Mouse (Mus musculus): Measurements from ENCODE around the gene Ttl.

Ttl gene

GRCm38 (mm10) chr2:129065437-129066282, at the start of gene Ttl:
Gene Ttl (plus strand): TSS chr2:129065942.
- WGBS = under 1% methylated on average over 62 of the region's 62 CpGs

- 95% methylated on average over 2 of the region's 2 CpGs for WGBS
These were observed 45.6 kb upstream of the Ttl start for GRCm38 (mm10) chr2:129020106-129020505.

- WGBS = 84% methylated on average over 9 of the region's 9 CpGs
These were observed 40.9 kb upstream of the Ttl start for GRCm38 (mm10) chr2:129024820-129025219.

GRCm38 (mm10) chr2:129035381-129035780, 30.4 kb upstream of the Ttl start:
- WGBS = 57% methylated on average over 5 of the region's 5 CpGs

GRCm38 (mm10) chr2:129038426-129038936, 27.3 kb upstream of the Ttl start:
- WGBS = 30% methylated on average over 15 of the region's 15 CpGs

GRCm38 (mm10) chr2:129038937-129039631, 26.7 kb upstream of the Ttl start:
- WGBS = 4% methylated on average over 62 of the region's 62 CpGs

- 52% methylated on average over 6 of the region's 6 CpGs for WGBS
These were observed 25.2 kb upstream of the Ttl start for GRCm38 (mm10) chr2:129040567-129040966.

- WGBS = 64% methylated on average over 6 of the region's 6 CpGs
These were observed 19.4 kb upstream of the Ttl start for GRCm38 (mm10) chr2:129046172-129046845.

GRCm38 (mm10) chr2:129046846-129047196, 18.9 kb upstream of the Ttl start:
- WGBS = 89% methylated on average over 4 of the region's 4 CpGs

GRCm38 (mm10) chr2:129047811-129048210, 17.9 kb upstream of the Ttl start, which contains the start of gene Vinac1:
Gene Vinac1 (minus strand): TSS chr2:129048172.
- WGBS = 78% methylated on average over 8 of the region's 8 CpGs

- WGBS = 70% methylated on average over 4 of the region's 4 CpGs
These were observed 13.2 kb upstream of the Ttl start for GRCm38 (mm10) chr2:129052451-129052983.

- 91% methylated on average over 6 of the region's 6 CpGs for WGBS
These were observed 10.0 kb upstream of the Ttl start for GRCm38 (mm10) chr2:129055741-129056140.

GRCm38 (mm10) chr2:129056597-129056996, 9.1 kb upstream of the Ttl start:
- 50% methylated on average over 9 of the region's 9 CpGs for WGBS

GRCm38 (mm10) chr2:129057256-129057655, 8.5 kb upstream of the Ttl start:
- 97% methylated on average over 8 of the region's 8 CpGs for WGBS

- 90% methylated on average over 6 of the region's 6 CpGs for whole genome bisulfite sequencing
These were observed 7.8 kb upstream of the Ttl start for GRCm38 (mm10) chr2:129057920-129058361.

GRCm38 (mm10) chr2:129061456-129062059, 4.2 kb upstream of the Ttl start:
- 85% methylated on average over 10 of the region's 10 CpGs for WGBS

- WGBS = under 1% methylated on average over 20 of the region's 20 CpGs
These were observed 584 bp downstream of the Ttl start for GRCm38 (mm10) chr2:129066326-129066725.

- WGBS = 58% methylated on average over 3 of the region's 3 CpGs
These were observed 4.6 kb downstream of the Ttl start for GRCm38 (mm10) chr2:129070296-129070695.

- WGBS = 83% methylated on average over 3 of the region's 3 CpGs
These were observed 12.6 kb downstream of the Ttl start for GRCm38 (mm10) chr2:129078313-129078712.

- 71% methylated on average over 2 of the region's 2 CpGs for WGBS
These were observed 13.5 kb downstream of the Ttl start for GRCm38 (mm10) chr2:129079194-129079593.

- 76% methylated on average over 13 of the region's 13 CpGs for WGBS
These were observed 15.4 kb downstream of the Ttl start for GRCm38 (mm10) chr2:129081097-129081496.

All from cerebral cortex, adult 2 months (tissue).